Mouse (Mus musculus): ENCODE measurements around the gene Baz2b.

Baz2b gene

GRCm38 (mm10) chr2:60003038-60003664 lies 206.5 kb downstream of the Baz2b start:
- no peak for DNase-seq (ENCODE audit: low spot score in 2 of 2)

DNA sequence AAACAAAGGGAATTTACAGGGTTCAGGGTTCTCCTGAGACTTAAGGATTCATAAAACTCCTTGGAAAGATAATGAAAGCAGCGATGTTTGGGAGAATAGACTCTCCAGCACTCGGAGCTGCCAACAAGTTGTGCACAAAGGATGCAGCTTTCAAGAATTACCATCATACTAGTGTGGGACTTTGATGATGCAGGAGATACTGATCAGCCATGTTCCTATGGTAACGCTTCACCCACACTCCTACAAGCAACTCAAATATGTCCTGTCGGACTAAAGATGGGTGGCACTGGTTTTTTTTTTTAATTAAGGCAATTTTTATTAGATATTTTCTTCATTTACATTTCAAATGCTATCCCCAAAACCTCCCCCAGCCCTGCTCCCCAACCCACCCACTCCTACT lies 209.4 kb downstream of the Baz2b start:
- no peak for DNase-seq (ENCODE audit: low spot score in 2 of 2)

DNA sequence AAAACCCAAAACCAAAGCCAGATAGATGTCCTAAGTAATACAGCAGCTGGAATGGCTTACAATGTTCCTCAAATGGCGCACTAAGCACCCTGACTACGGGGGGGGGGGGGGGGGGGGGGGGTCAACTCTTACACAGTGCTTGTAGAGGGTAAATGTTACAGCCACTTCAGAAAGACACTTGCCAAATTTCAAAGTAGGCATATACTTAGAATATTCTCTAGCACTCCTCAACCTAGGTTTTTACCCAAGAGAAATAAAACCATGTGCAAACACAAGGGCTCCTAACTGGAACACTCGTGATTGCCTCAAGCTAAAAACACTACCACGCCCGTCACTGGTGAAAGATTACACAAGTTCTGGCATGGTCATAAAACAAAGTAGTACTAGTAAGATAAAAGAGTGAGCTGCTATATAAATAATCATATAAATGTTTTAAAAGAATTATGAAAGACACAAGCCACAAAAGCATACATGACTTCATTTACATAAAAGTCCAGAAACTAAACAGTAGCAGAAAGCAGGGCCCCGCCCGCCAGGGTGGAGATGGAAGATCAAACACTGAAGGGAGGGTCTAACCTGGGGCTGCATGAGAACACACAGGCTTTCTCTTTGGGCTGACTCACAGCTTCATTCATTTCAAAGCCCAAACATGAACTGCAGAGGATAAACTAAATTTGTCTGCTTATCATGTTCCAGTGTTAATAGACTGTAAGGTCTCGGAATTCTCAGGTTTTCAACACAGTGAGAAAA lies 212.0 kb downstream of the Baz2b start:
- DNase-seq (ENCODE audit: low spot score in 2 of 2): no peak

- no peak for DNase-seq (ENCODE audit: low spot score in 2 of 2)
Observed at GRCm38 (mm10) chr2:59996911-59997310, 212.7 kb downstream of the Baz2b start.

DNA sequence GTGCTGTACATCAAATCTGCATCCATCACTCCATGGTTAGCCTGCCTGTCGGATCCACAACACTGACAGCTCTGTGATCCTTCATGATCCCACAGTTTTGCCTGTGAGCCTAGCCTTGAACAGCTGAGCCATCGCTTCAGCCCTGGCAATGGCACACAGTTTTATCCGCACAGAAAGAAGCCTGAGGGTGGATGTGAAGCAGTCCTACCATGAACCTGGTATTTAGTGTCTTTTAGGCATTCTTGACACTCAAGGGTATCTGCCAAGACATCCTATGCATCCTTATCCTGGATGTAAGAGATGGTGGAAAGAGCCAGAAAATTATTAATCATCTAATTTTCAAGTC lies 216.5 kb downstream of the Baz2b start:
- no peak for DNase-seq (ENCODE audit: low spot score in 2 of 2)

DNA sequence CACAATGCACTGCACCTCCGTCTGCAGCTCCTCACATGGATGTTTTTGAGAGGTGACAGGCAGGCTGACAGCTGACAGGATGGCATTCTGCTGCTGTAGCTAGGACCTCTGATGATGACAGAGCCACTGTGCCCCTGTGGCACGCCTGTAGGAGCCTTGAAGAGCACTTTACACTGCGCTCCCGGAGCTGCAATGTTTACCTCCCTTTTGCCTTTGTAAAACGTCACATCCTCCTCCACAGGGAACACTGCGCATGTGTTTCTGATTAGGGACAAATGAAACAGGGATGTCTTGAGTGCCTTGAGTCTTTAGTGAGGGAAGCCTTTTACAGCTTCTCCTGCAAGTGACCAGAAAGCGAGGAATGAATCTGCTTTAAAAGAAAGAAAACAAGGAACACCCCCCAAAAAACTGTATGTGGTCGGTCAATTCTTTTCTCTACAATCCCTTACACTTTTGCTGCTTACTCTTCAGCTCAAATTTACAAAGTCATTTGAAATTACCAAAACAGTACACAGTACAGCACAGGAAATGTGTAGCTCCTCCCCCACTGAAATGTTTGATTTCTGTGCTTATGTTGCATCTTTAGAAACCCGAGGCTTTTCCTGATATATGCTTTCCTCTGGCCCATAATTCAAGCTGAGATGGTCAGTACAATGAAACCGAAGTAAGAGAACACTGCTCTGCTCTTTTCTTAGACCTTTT lies 217.0 kb downstream of the Baz2b start:
- no peak for DNase-seq (ENCODE audit: low spot score in 2 of 2)

DNA sequence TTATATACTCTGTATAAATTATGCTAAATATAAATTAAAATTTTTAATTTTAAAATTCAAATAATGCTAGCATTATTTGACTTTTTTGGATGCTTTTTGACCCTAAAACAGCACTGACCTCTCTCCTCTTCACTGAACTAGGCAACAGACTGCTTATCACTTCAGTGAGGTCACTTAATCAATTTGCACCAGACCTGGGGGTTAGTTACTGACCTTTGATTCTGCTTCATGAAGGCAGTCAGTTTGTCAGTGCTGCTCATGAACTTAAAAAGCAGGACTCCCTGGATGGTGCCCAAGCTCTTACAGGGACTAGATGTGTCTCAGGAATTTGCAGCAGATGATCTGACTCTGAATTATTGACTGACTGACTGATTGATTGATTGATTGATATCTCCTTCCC lies 217.9 kb downstream of the Baz2b start:
- no peak for DNase-seq (ENCODE audit: low spot score in 2 of 2)

- no peak for DNase-seq (ENCODE audit: low spot score in 2 of 2)
Observed at GRCm38 (mm10) chr2:59987521-59987920, 222.1 kb downstream of the Baz2b start.

DNA sequence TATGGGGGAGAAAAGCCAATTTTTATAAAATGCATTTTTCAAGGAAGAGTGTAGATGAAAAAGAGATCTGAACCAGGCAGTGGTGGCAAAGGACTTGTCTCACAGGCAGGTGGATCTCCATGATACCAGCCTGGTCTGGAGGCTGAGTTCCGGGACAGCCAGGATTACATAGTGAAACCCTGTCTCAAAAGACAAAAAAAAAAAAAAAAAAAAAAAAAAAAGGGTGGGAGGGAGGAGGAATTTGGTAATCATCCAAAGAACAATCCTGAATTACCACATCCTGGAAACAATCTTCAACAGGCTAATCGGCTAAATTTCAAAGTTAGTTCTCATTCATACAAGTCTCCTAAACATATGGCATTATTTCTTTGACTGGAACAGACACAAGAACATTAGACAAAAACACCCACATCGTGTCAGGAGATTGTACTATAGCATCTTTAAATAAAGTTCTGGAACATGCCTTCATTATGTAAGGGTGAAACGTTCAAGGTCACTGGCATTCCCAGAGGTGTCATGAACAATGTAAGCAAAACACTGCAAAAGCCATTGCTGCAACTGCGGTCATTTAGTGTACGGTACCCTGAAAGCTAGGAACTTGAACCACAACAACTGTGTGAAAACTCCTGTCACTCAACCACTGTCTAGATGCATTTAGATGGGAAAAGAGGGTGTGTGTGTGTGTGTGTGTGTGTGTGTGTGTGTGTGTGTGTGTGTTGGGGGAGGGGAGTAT lies 230.0 kb downstream of the Baz2b start:
- no peak for DNase-seq (ENCODE audit: low spot score in 2 of 2)

- no peak for DNase-seq (ENCODE audit: low spot score in 2 of 2)
Observed at GRCm38 (mm10) chr2:59976680-59977079, 233.0 kb downstream of the Baz2b start.

DNA sequence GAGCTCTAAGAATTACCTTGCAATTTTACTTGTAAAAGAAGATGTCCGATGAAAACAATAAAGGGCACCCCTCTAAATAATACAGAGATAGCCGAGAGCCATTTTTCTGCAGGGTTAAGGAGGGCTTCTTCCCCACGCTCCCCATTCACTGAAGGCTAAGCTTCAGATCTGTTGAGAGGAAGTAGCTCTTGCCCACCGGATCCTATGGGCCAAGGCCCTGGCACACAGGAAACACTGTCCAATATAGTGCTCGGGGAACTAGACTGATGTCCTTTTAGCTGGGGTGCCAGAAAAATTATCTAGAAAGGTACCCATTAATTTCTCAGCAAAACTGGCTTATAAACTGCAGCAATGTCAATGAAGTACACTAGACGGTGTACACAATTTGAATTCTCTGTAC lies 233.9 kb downstream of the Baz2b start:
- DNase-seq (ENCODE audit: low spot score in 2 of 2): no peak

DNA sequence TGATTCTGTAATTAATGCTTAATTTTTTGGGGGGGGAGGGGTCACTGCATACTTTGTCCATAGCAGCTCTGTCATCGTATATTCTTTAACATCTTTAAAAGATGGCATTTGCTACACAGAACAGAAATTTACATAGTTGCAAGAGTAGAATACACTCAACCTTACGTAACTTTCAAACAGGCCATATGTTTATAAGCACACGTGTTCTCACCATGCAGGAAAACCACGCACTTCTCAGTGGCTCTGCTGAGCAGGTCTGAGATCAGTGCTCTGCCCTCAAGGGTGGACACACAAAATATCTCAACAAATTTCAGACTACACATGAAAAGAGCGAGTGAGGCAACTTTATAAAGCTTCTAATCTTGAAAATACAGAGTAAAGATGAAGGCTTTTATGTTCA lies 235.7 kb downstream of the Baz2b start:
- no peak for DNase-seq (ENCODE audit: low spot score in 2 of 2)

DNA sequence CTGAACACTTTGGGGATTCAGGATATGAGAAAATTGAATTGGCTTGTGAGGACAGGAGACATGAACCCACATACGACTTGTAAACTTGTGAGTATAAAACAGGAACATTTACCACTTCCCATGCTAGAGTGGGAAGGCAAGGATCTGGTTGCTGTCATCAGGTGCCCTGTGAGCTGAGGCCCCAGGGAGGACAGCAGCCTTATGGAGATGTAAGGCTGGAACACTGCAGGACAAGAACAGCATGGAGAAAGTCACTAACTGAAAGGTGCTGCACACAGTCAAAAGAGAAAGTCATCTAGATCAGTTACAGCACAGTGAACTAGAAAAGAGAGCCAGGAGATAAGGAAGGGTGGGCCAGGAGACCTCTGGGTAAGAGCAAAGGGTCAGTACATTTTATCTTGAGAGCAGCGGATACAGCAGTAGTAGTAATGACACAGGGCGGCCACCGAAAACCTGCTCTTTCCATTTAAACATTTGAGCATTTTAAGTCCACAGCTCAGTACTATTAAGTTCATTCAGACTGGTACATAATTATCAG lies 236.5 kb downstream of the Baz2b start:
- no peak for DNase-seq (ENCODE audit: low spot score in 2 of 2)

- DNase-seq (ENCODE audit: low spot score in 2 of 2): no peak
Observed at GRCm38 (mm10) chr2:59970511-59970910, 239.1 kb downstream of the Baz2b start.

DNA sequence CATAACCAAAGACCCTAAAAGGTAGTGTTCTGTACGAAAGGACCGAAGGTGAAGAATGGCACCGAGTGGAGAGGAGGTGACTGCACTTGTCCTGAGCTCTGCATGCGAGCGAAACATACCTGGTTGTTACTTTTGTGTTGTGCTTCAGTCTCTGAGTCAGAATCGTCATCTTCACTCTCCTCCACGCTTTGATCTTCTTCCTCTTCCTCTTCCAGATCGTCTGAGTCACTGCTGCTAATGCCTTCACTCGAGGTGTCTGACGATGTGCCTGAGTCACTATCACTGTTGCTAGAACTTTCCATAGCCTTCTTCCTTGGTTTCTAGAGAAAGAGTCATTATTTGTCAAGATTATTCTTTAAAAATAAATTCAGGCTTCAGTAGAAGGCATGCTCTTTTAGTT lies 240.5 kb downstream of the Baz2b start:
- no peak for DNase-seq (ENCODE audit: low spot score in 2 of 2)

GRCm38 (mm10) chr2:59968593-59968992 lies 241.0 kb downstream of the Baz2b start:
- no peak for DNase-seq (ENCODE audit: low spot score in 2 of 2)

GRCm38 (mm10) chr2:59966454-59966853 lies 243.2 kb downstream of the Baz2b start:
- DNase-seq (ENCODE audit: low spot score in 2 of 2): no peak

DNA sequence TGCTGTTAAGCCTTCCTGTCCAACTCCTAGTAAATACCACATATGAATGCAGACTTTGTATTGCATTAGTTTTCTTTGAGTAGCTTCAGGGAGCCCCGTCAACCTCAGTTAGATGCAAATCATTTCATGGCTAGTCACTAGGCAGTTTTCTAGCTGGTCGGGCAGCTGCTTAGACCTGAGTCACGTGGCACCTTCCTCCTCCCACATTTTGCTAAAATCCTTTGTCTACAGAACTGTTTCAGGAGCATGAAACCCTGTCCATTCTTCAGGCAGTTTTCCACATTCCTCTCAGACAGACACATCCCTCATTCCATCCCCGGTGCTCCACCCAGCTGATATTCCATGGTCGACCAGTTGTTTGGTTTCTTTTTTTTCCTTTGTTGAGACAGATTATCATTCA lies 246.6 kb downstream of the Baz2b start:
- DNase-seq (ENCODE audit: low spot score in 2 of 2): no peak

GRCm38 (mm10) chr2:59962579-59962978 lies 247.1 kb downstream of the Baz2b start:
- no peak for DNase-seq (ENCODE audit: low spot score in 2 of 2)

DNA sequence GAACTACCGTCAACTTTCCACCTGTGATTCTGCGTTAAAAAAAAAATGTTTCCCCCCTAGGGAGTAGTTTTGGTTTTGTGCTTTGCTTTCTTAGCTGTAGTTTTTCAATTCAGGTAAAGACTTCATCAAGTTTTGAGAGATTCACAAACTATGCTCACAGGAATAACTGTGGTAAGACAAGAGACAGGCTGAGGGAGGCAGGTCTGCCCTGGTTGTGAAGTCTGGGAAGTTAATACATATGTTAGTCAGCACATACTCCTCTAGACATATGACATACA lies 249.2 kb downstream of the Baz2b start:
- no peak for DNase-seq (ENCODE audit: low spot score in 2 of 2)

DNA sequence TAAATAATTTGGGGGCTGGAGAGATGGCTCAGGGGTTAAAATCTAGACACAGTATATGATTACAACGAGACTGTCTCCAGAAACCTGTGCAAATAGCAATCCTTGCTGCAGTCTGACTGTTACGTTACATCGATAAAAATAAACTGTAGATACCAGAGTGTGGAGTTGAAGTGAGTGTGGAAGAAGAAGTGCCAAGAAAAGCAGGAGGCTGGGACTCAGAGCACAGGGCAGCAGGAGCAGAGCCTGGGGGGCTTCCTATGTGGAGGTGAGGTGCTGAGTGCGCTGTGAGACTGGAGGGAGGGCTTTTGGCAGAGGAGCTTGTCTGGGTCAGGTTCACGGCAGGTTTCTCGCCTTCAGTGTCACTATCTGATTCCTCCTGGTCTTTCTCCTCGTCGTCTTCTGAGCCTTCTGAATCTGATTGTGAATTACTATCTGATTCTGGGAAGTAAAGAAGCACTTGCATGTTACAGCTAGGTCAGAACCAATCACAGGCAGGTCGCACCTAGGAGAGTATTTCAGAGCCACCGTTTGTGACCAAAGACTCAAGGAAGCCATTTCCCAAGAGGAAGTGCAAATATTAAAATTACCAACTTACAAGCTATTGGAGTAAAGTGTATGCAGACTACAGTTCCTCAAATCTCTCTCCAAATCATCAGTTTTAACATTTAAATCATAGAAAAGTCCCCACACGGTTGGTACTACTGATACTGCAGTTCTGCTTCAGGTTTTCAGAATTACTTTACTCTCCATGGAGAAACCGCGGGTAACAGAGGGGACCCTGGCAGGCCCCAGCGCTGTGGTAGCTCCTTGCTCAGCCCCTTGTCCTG lies 249.8 kb downstream of the Baz2b start:
- no peak for DNase-seq (ENCODE audit: low spot score in 2 of 2)

GRCm38 (mm10) chr2:59958543-59958942 lies 251.1 kb downstream of the Baz2b start:
- no peak for DNase-seq (ENCODE audit: low spot score in 2 of 2)

All from frontal cortex, postnatal 36 days (tissue).